Mouse (Mus musculus): ENCODE data around the gene Tsg101.
"Not testable (repeated sequence)": the region's sequence is repeated elsewhere in the genome, so short reads cannot be mapped to it uniquely, and the experiment has no call there.

The Tsg101 gene

GRCm38 (mm10) chr7:46919551-46920176 is at the start of gene Tsg101:
TSS of gene Tsg101 (minus strand) at chr7:46919969.
- DNase-seq: peak; percentile 93

DNA sequence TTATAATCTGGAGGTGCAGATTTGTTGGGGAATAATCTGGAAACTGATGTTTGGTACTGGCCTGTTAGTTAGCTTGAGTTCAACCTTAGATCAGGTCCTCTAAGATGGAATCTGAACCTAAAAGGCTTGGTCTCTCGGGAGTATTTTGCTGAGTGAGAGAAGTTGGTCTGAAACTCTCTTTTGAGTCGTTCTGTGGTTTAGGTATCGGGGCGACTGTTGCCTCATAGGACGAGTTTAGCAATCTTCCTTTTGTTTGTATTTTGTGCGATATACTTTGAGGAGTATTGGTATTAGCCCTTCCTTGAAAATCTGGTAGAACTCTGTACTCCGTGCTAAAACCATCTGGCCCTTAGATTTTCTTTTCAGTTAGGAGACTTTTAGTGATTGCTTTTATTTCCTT is 44.3 kb upstream of the Tsg101 start:
- no peak for DNase-seq

DNA sequence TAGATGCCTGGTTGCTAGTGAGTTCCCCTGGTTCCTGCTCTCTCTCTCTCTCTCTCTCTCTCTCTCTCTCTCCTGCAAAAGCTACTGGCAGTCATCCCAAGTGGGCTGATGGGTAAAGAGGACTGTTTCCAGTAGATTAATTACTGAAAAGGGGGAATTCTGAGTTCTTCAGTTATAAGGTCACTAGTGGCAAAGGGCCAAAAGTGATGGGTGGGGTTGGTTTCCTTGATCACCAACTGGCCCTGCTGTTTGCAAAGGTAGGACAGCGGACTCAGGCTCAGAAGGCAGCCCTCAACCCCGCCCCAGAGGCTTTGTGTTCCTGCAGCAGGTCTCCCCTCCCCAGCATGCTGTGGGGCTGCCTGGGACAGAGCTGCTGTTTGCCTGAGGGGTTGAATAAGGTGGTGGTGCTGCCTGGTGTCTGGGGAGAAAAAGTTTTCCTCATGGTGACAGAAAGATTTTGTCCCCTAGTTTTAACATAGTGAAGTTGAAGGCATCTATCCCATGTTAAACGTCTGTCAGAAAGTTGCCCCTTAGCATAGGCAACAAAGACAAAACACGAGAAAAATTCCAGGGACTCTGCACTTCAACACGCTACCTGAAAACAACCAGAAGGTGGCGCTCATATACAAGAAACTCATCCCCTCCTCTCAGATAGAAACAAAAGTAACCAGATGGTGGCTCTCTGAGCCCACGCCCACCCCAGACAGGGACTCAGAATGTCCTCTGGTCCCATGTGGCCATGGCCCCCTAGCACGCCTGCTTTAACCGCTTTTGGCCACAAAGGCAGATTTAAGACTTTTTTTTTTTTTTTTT is 43.2 kb upstream of the Tsg101 start:
- DNase-seq: peak; percentile 70

DNA sequence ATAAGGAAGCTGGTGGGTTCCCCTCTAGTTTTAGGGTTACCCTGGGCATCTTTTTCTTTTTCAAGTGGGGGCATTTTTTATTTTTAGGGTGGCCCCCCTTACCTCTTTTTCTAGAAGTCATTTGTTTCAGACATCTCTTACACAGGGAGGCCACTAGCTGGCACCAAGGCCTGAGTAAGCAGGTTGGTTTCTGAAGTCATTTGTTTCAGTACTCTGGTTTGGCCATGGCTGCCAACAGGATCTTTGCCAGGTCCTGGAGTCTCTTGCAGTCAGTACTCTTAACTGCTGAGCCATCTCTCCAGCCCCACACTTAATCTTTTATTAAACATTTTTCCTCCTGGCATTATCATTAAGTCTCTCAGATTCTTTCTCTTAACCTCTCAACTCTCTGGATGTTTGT is 42.4 kb upstream of the Tsg101 start:
- no peak for DNase-seq

DNA sequence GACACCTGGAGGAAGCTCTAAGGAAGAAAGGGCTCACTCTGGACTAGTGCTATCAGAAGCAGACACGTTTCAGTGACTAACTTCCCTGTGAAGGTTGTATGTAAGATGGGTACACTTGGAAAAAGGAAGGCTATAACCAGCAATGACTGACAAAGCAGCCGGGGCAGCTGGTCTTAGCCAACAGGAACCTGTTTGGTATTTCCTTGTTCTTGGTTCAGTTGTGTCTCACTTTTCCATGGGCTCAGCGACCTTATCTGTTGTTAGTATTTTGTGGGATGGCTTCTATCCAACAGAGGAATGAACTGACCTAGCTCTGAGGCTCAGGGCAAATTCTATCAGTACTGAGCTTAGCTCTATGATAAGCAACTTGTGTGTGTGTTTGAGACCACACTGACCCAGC is 41.2 kb upstream of the Tsg101 start:
- DNase-seq: no peak

- no peak for DNase-seq
Measured at GRCm38 (mm10) chr7:46958853-46959252, 39.1 kb upstream of the Tsg101 start.

GRCm38 (mm10) chr7:46957831-46958691 is 38.3 kb upstream of the Tsg101 start, which contains the start of gene Uevld:
TSS of gene Uevld (minus strand) at chr7:46958527.
- DNase-seq: peak; percentile 95

- no peak for DNase-seq
Measured at GRCm38 (mm10) chr7:46935847-46936246, 16.1 kb upstream of the Tsg101 start.

DNA sequence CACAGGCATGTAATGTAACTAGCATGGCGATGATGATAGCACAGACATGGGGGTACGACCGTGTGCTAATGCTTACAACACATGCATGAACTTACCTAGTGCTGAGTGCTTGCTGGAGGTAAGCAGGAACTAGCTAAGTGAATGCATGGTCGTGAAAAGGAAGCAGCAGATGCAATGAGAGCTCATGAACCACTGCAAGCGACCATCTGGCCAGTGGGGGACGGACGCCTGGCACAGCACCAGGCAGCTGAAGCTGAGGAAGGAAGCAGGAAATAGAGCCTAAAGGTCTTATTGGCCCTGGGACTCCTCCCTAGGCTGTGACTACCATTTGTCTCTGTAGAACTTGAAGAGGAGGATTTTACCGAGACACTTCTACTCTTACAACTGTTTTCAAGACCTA is 15.0 kb upstream of the Tsg101 start:
- DNase-seq: no peak

- DNase-seq: no peak
Measured at GRCm38 (mm10) chr7:46931370-46931769, 11.6 kb upstream of the Tsg101 start.

DNA sequence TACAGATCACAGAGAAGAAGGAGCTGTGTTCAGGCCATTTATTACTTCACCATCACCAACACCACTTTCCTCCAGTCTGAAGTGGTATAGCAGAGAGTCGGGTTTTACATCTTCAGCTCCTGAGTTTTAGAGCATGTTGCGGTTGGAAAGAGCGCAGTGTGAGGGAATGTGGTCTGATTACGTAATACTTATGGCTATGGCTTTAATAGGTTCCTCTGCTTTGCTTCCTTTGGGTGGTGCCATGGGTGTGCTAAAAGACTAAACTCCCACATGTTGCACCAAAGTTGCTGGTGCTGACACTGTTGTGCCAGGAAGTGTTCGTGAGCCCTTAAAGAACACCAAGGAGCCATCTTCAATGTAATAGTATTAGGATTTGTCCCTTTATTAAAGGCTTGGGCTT is 8.5 kb upstream of the Tsg101 start:
- DNase-seq: no peak

- DNase-seq: no peak
Measured at GRCm38 (mm10) chr7:46922075-46922474, 2.3 kb upstream of the Tsg101 start.

DNA sequence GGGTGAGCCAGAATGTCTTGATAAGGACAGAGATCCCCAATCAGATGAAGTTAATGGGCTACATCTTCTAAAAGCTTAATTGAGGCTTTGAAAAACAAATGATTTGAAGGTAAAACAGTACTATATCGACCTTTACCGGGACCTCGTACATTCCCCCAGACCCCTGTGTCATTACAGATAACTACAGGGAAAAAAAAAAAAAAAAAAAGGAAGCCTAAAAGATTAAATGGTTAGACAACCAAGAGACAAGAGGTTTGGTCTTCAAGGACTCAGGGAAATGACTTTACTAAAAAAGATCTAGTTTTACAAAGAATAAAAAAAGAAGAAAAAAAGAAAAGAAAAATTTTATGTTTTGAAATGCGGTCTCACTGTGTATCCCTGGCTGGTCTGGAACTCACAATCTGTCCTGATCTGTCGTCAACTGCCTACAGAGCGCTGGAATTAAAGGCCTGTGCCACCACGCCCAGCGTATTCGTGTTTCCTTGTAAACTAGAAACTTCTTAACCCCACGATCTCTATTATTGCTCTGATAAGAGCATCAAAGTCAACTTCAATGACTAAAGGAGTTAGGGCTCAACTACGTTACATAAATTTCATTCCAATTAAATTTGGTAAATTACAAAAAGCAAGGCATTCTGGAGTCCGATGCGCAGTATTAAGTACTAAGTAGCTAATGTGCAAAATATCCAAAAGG is 944 bp downstream of the Tsg101 start:
- no peak for DNase-seq

- no peak for DNase-seq
Measured at GRCm38 (mm10) chr7:46916376-46916775, 3.4 kb downstream of the Tsg101 start.

DNA sequence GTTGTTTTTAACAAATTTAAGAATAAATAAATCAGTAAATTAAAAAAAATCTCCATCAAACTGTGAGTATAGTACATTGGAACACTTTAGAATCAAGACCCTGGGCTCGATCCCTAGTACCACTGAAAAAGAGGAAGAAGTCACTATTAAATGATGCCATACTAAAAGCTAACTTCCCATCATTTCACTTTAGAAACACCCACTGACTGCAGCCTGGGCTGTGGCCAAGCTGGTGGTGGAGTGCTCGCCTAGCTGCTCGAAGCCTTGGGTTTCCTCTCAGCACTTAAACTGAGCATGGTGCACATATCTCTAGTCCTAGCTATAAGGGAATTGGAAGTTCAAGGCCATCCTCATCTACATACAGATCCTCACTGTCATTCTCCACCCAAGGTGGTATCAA is 8.5 kb downstream of the Tsg101 start:
- DNase-seq: no peak

GRCm38 (mm10) chr7:46899343-46899742 is 20.4 kb downstream of the Tsg101 start:
- DNase-seq: no peak

GRCm38 (mm10) chr7:46895511-46895910 is 24.3 kb downstream of the Tsg101 start:
- no peak for DNase-seq

DNA sequence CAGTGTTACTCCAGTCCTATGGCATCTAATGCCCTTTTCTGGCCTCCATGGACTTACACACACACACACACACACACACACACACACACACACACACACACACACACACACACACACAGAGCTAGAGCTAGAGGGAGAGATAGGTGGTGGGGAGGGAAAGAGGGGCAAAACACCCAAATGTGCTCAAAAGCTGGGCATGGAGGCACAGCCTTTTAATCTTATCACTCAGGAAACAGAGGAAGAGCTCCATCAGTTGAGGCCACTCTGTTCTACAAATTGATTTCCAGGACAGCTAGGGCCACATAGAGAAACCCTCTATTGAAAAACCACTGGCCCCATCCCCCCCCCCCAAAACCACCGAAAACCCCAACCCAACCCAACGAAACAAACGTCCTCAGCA is 36.5 kb downstream of the Tsg101 start:
- DNase-seq: no peak

GRCm38 (mm10) chr7:46881941-46882340 is 37.8 kb downstream of the Tsg101 start:
- not testable (repeated sequence) for DNase-seq

DNA sequence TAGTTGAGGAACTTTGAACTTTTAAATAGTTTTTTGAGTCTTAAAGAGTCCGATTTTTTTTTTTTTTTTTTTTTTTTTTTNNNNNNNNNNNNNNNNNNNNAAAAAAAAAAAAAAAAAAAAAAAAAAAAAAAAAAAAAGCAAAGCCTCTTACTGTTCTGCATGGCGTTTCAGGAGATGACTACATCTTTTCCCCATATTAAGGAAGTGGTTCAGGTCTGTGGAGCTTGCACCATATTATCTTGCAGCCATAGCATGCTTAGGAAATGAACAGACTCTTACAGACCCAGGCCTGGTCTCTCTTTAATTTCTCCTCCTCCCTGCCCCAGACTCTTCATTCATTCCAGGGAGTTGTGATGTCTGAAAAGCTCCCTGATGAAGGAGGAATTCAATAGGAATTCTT is 38.8 kb downstream of the Tsg101 start:
- DNase-seq: no peak

GRCm38 (mm10) chr7:46879851-46880250 is 39.9 kb downstream of the Tsg101 start:
- no peak for DNase-seq

GRCm38 (mm10) chr7:46877255-46877654 is 42.5 kb downstream of the Tsg101 start:
- no peak for DNase-seq

DNA sequence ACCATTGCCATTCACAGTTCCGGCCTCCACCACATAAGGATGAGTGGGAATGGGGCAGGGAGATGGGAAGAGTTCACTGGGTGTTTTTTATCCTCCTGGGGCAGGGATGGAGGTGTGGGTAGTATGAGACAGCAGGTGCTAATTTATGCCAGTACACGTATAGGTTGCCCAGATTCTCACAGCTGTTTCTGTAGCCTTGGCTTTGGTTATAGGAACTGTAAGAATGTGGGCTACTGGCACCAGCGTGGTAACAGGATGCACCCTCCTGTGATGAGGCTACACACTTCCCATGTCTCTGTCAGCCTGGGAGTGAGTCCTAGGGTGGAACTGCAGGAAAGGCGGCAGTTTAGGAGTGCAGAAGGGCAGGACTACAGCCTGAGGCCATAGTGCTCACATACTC is 42.9 kb downstream of the Tsg101 start:
- peak; percentile 42 for DNase-seq
